Mouse (Mus musculus) cortical plate, adult 2 months (tissue): ENCODE data around the gene Per2.

Experiments
- CTCF ChIP-seq: fragments of 200-500 bp; IDR thresholded peaks from 2 replicates; pipeline ENCODE4 v1.5.1; 2011; ENCODE audit warnings: mild to moderate bottlenecking, control low read depth, low read length; ENCODE audit not compliant: insufficient read depth; ENCODE audit errors: extremely low read depth
- POLR2A ChIP-seq: fragments of 200-500 bp; IDR thresholded peaks from 2 replicates; pipeline ENCODE4 v1.6.1; 2011; ENCODE audit warnings: mild to moderate bottlenecking, low read length, control low read depth; ENCODE audit not compliant: insufficient read depth; ENCODE audit errors: extremely low read depth

DNA sequence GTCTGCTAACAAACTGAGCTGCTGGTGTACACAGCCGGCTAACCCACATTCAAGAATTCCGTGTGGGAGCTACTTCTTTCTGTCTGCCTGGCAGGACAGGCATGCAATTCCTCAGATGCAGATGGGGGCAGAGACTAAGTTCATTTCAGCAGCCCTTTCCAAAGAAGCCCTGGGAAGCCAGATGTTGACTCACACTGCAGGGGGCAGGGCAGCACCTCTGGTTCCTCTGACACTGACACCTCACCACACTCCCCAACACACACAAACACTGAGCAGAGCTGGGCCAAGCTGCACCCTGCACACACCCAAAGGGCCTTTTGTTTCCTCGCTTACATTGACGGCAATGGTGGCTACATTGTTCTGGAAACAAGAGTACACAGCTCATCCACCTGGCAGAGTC is 1.4 kb upstream of the Per2 start:
- TF ChIP-seq CTCF (no peak), POLR2A (no peak)
